ENCODE assay signal across 9 mouse cellular contexts in the genomic region with DNA sequence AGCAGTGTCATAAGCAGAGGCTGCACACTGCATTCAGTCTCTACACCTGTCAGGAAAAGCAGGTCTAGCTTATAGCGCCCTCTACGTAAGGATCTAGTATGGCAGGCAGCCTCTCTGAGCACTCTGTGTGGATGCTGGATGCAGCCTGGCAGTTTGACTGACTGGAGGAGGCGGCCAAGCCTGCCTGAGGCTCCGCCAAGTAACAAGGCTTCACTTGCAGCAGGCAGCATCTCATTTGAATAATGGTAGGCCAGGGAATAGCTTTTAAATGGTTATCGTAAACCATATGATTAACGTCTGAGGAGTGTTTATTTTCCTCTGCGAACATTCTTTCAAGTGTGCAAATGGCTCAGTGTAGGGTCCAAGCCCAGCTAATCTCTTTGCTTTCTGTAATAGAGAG.
A peak's percentile ranks its signal among the peaks of the same experiment; 100 is the strongest.
DNase-seq lines count a peak whose midpoint lies in the region; ATAC-seq and TF ChIP-seq lines count a peak whose summit lies in the region.
"Had no signal": no experiment of that assay in that cellular context is flagged by ENCODE, and none has a peak within 500 bp of the region (broad histone marks: within the 10 kb centered on the region; RNA-seq: fewer than 3 reads in every experiment).

No protein-coding gene starts in this region.

- no peak for TF ChIP-seq EP300 in heart, adult 2 months (IDR thresholded peaks at IDR 0.05; ENCODE audit: insufficient read depth, low read depth, low read length)
- no peak for TF ChIP-seq EP300 in MEL (IDR thresholded peaks at IDR 0.05; ENCODE audit: low read depth in 1 of 2, low read length in 2 of 2)

- no peaks in the 10 kb centered on the region for H3K27me3 ChIP-seq in heart, adult 2 months (ENCODE audit: control insufficient read depth, insufficient read depth, low read length)
- H3K27me3 ChIP-seq in MEL (ENCODE audit: control insufficient read depth in 1 of 2, insufficient read depth in 2 of 2, low read length in 2 of 2): peaks cover 5 to 6% of the 10 kb centered on the region in 2 experiments
- peaks cover 44% of the 10 kb centered on the region for H3K27me3 ChIP-seq in forebrain, embryonic 15.5 days
- no peaks in the 10 kb centered on the region for H3K27me3 ChIP-seq in midbrain, postnatal 0 days (ENCODE audit: insufficient read depth, low read length)
- H3K27me3 ChIP-seq: limb, embryonic 15.5 days had no signal

- no peak for TF ChIP-seq POLR2A in heart, adult 2 months (IDR thresholded peaks at IDR 0.05; ENCODE audit: insufficient read depth, low read depth, low read length)
- no peak for TF ChIP-seq POLR2A in MEL (IDR thresholded peaks at IDR 0.05; ENCODE audit: control insufficient read depth in 1 of 2, insufficient read depth in 1 of 2, low read depth in 1 of 2, low read length in 2 of 2, poor library complexity in 1 of 2)

- H3K27ac ChIP-seq in heart, adult 2 months: no peak overlapping the region
- H3K27ac ChIP-seq in MEL (ENCODE audit: control insufficient read depth, low read depth, low read length): no peak overlapping the region
- no peak overlapping the region for H3K27ac ChIP-seq in forebrain, embryonic 15.5 days (replicated peaks)
- H3K27ac ChIP-seq in midbrain, postnatal 0 days (ENCODE audit: low read depth, low read length): peak overlapping the region; percentile 44; the same call in 1 of the 2 replicates
- H3K27ac ChIP-seq: limb, embryonic 15.5 days had no signal

- H3K9me3 ChIP-seq in MEL (replicated peaks; ENCODE audit: insufficient read depth, low read length): no peaks in the 10 kb centered on the region
- H3K9me3 ChIP-seq in forebrain, embryonic 15.5 days: no peaks in the 10 kb centered on the region
- no peaks in the 10 kb centered on the region for H3K9me3 ChIP-seq in midbrain, postnatal 0 days (ENCODE audit: low read length)
- H3K9me3 ChIP-seq: limb, embryonic 15.5 days had no signal

- TF ChIP-seq RAD21 in MEL (IDR thresholded peaks at IDR 0.05; ENCODE audit: low read depth, low read length): peak; percentile 60

- ATAC-seq in forebrain, embryonic 15.5 days (replicated peaks): peak; percentile 81
- ATAC-seq in midbrain, postnatal 0 days (ENCODE audit: low FRiP score): no peak
- ATAC-seq in inflammation-experienced regulatory T-cells, adult 6 months: no peak

- no peak overlapping the region for H3K4me2 ChIP-seq in forebrain, embryonic 15.5 days (replicated peaks)
- no peak overlapping the region for H3K4me2 ChIP-seq in midbrain, postnatal 0 days (ENCODE audit: low read depth, low read length, poor library complexity, severe bottlenecking)
- H3K4me2 ChIP-seq: limb, embryonic 15.5 days had no signal

- intact Hi-C loops in heart, adult 2 months (cut with DNase I): loop anchor here (10.0 kb wide), 1 partner anchor 494 kb away; no protein-coding TSS in a partner anchor

- WGBS in heart, adult 2 months: 84% methylated on average over 7 of the region's 7 CpGs
- WGBS in forebrain, embryonic 15.5 days: 23% methylated on average over 7 of the region's 7 CpGs
- 41% methylated on average over 7 of the region's 7 CpGs for WGBS in midbrain, postnatal 0 days

- TF ChIP-seq CTCF in heart, adult 2 months (IDR thresholded peaks at IDR 0.05): peak; percentile 56
- TF ChIP-seq CTCF in MEL (IDR thresholded peaks at IDR 0.05 in 2 of 3, conservative IDR thresholded peaks at IDR 0.05 in 1 of 3; ENCODE audit: control insufficient read depth in 1 of 3, insufficient read depth in 1 of 3, low read depth in 2 of 3, low read length in 3 of 3, poor library complexity in 1 of 3, severe bottlenecking in 1 of 3): peak; percentile 47 to 73 (median 66)
- TF ChIP-seq CTCF in midbrain, postnatal 0 days (IDR thresholded peaks at IDR 0.05): peak; percentile 63

- no peaks in the 10 kb centered on the region for H3K4me1 ChIP-seq in heart, adult 2 months (ENCODE audit: control insufficient read depth, insufficient read depth, low read length)
- no peaks in the 10 kb centered on the region for H3K4me1 ChIP-seq in MEL (ENCODE audit: control insufficient read depth in 1 of 2, insufficient read depth in 2 of 2, low read length in 2 of 2)
- H3K4me1 ChIP-seq in forebrain, embryonic 15.5 days: peaks cover 26% of the 10 kb centered on the region
- no peaks in the 10 kb centered on the region for H3K4me1 ChIP-seq in midbrain, postnatal 0 days (ENCODE audit: insufficient read depth, low read length)

- no peaks in the 10 kb centered on the region for H3K36me3 ChIP-seq in heart, adult 2 months (ENCODE audit: control insufficient read depth, insufficient read depth, low read length)
- no peaks in the 10 kb centered on the region for H3K36me3 ChIP-seq in MEL (ENCODE audit: control insufficient read depth in 1 of 2, insufficient read depth in 2 of 2, low read length in 2 of 2)
- H3K36me3 ChIP-seq in forebrain, embryonic 15.5 days: no peaks in the 10 kb centered on the region
- H3K36me3 ChIP-seq in midbrain, postnatal 0 days (ENCODE audit: insufficient read depth, low read length): no peaks in the 10 kb centered on the region

- DNase-seq in heart, adult 2 months: no peak
- DNase-seq in heart, adult 9 months (ENCODE audit: low spot score in 2 of 2): no peak
- DNase-seq in MEL (ENCODE audit: low read depth, low spot score): peak; percentile 56
- DNase-seq in kidney, postnatal 4 days: peak; percentile 63 to 73
- peak; percentile 32 for DNase-seq in midbrain, postnatal 0 days (ENCODE audit: low spot score)
- no peak for DNase-seq in testis, postnatal 10 days (ENCODE audit: low spot score)

- H3K79me2 ChIP-seq in heart, adult 2 months (replicated peaks; ENCODE audit: control insufficient read depth, insufficient read depth, low read length): 0 out of 2 replicates have a peak, but pooled peaks cover 2% of the 10 kb centered on the region
- H3K79me2 ChIP-seq in MEL (ENCODE audit: control insufficient read depth, insufficient read depth, low read length, poor library complexity): no peaks in the 10 kb centered on the region

- no peak overlapping the region for H3K4me3 ChIP-seq in heart, adult 2 months
- H3K4me3 ChIP-seq in MEL (ENCODE audit: control insufficient read depth in 1 of 2, insufficient read depth in 1 of 2, low read depth in 2 of 2, low read length in 2 of 2): no peak overlapping the region
- no peak overlapping the region for H3K4me3 ChIP-seq in forebrain, embryonic 15.5 days
- H3K4me3 ChIP-seq in midbrain, postnatal 0 days (ENCODE audit: low read depth, low read length): no peak overlapping the region
- H3K4me3 ChIP-seq: limb, embryonic 15.5 days had no signal

- H3K9ac ChIP-seq in heart, adult 2 months (ENCODE audit: low read depth, low read length): no peak overlapping the region
- H3K9ac ChIP-seq in MEL (ENCODE audit: control insufficient read depth, low read depth, low read length, poor library complexity, severe bottlenecking): no peak overlapping the region
- H3K9ac ChIP-seq in forebrain, embryonic 15.5 days (replicated peaks): no peak overlapping the region
- no peak overlapping the region for H3K9ac ChIP-seq in midbrain, postnatal 0 days (replicated peaks; ENCODE audit: low read length, poor library complexity, severe bottlenecking)
- H3K9ac ChIP-seq: limb, embryonic 15.5 days had no signal

TF ChIP-seq in MEL, 35 proteins besides CTCF, POLR2A, EP300 and RAD21:
- no peak for TF ChIP-seq ELF1 (IDR thresholded peaks at IDR 0.05; ENCODE audit: low read depth, low read length)
- no peak for TF ChIP-seq MYC (IDR thresholded peaks at IDR 0.05; ENCODE audit: low read depth, low read length)
- TF ChIP-seq SMC3 (IDR thresholded peaks at IDR 0.05; ENCODE audit: low read depth, low read length): peak; percentile 62
- peak; percentile 46; the same call in 1 of the 2 replicates for TF ChIP-seq ZC3H11A (IDR thresholded peaks at IDR 0.05; ENCODE audit: low read depth, low read length)
- TF ChIP-seq HCFC1 (IDR thresholded peaks at IDR 0.05; ENCODE audit: low read depth, low read length): no peak

Comparison
In these comparisons a context has a peak if more than half of its experiments do, and no peak if none do; other contexts are left out.
1. DNase-seq: peak in MEL (single experiment), kidney, postnatal 4 days (2 of 2) and midbrain, postnatal 0 days (single experiment); none in heart, adult 2 months (0 of 2), heart, adult 9 months (0 of 2) and testis, postnatal 10 days (single experiment).
2. Peak in every context shown above with its lines, with median percentiles within 50 percentile points of each other: CTCF ChIP-seq.